Mouse (Mus musculus) induced T-regulatory cell, adult 2 months (primary cell): Measurements from ENCODE around the gene Dock2.
"Not testable (repeated sequence)": the region's sequence is repeated elsewhere in the genome, so short reads cannot be mapped to it uniquely, and the experiment has no call there.

ENCODE experiments used
- DNase-seq: peaks from one replicate; pipeline ENCODE4 v3.0.0-alpha.2; 2012; ENCODE audit warnings: low read depth

The Dock2 gene

GRCm38 (mm10) chr11:34290265-34290664 lies 493.4 kb downstream of the Dock2 start:
- DNase-seq, result no peak

GRCm38 (mm10) chr11:34284124-34284808 lies 499.4 kb downstream of the Dock2 start:
- no peak for DNase-seq

GRCm38 (mm10) chr11:34277047-34277445 lies 506.6 kb downstream of the Dock2 start:
- DNase-seq, result no peak

GRCm38 (mm10) chr11:34276363-34277046 lies 507.2 kb downstream of the Dock2 start:
- DNase-seq, result no peak

GRCm38 (mm10) chr11:34275941-34276340 lies 507.8 kb downstream of the Dock2 start:
- DNase-seq, result peak; percentile 34

- no peak for DNase-seq
These were observed 511.7 kb downstream of the Dock2 start for GRCm38 (mm10) chr11:34272016-34272415.

- no peak for DNase-seq
These were observed 519.6 kb downstream of the Dock2 start for GRCm38 (mm10) chr11:34264099-34264498.

GRCm38 (mm10) chr11:34258849-34259469 lies 524.7 kb downstream of the Dock2 start:
- DNase-seq, result no peak

- DNase-seq, result no peak
These were observed 526.0 kb downstream of the Dock2 start for GRCm38 (mm10) chr11:34257548-34258189.

GRCm38 (mm10) chr11:34242979-34243378 lies 540.7 kb downstream of the Dock2 start:
- no peak for DNase-seq

- DNase-seq, result no peak
These were observed 543.4 kb downstream of the Dock2 start for GRCm38 (mm10) chr11:34240252-34240651.

- no peak for DNase-seq
These were observed 544.0 kb downstream of the Dock2 start for GRCm38 (mm10) chr11:34239691-34240090.

- no peak for DNase-seq
These were observed 546.8 kb downstream of the Dock2 start for GRCm38 (mm10) chr11:34236885-34237284.

- peak; percentile 66 for DNase-seq
These were observed 547.5 kb downstream of the Dock2 start for GRCm38 (mm10) chr11:34236091-34236759.

- peak; percentile 68 for DNase-seq
These were observed 554.8 kb downstream of the Dock2 start for GRCm38 (mm10) chr11:34228758-34229364.

- peak; percentile 54 for DNase-seq
These were observed 556.5 kb downstream of the Dock2 start for GRCm38 (mm10) chr11:34227180-34227579.

GRCm38 (mm10) chr11:34220596-34220995 lies 563.1 kb downstream of the Dock2 start:
- DNase-seq, result not testable (repeated sequence)

GRCm38 (mm10) chr11:34212853-34213252 lies 570.8 kb downstream of the Dock2 start:
- peak; percentile 87 for DNase-seq

GRCm38 (mm10) chr11:34207989-34208388 lies 575.7 kb downstream of the Dock2 start, which contains the start of gene Foxi1:
Gene Foxi1 (minus strand): TSS chr11:34208089.
- DNase-seq, result no peak

GRCm38 (mm10) chr11:34202769-34203168 lies 580.9 kb downstream of the Dock2 start:
- no peak for DNase-seq

- DNase-seq, result no peak
These were observed 588.5 kb downstream of the Dock2 start for GRCm38 (mm10) chr11:34195142-34195541.
